Mouse (Mus musculus): Measurements from ENCODE around the gene Zfp622.

- TF ChIP-seq CTCF (conservative IDR thresholded peaks at IDR 0.05; ENCODE audit: low read length): no peak
- no peak for TF ChIP-seq NANOG (IDR thresholded peaks at IDR 0.05; ENCODE audit: borderline replicate concordance, low read length)
These were observed 8.4 kb upstream of the Zfp622 start for GRCm38 (mm10) chr15:25975810-25976209.
